Mouse (Mus musculus): ENCODE results near the gene Pyroxd1.
A peak's percentile ranks its signal among the peaks of the same experiment; 100 is the strongest.
"Not testable (repeated sequence)": the region's sequence is repeated elsewhere in the genome, so short reads cannot be mapped to it uniquely, and the experiment has no call there.

Pyroxd1 gene

DNA sequence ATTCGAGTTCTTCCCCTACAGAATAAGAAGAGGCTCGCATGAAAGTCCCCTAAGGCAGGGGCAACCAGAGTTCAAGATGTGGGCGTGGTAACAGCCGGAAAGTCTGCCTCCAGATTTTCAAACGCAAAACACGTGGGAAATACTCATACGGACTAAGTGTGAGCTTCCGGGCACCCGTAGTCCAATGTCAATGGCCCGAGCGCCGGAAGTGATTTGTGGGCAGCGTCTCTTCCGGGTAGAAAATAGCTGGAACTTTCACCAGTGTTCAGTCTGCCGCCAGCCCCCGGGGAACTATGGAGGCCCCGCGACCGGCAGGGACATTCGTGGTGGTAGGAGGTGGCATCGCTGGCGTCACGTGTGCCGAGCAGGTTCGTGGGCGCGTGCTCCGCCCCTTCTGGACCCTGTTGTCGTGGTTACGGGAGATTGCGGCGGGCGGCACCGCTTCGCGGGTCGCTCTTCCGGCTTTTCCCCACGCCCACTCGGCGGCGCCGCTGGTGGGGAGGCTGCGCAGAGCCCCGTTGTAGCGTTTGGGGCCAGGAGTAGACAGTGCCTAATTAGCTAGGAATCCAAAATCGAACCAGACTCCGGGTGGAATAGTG, at the start of gene Pyroxd1:
TSS of gene Pyroxd1 (plus strand) at position 215 of the 599 bp plus-strand sequence.
- peak; percentile 86 to 89 for DNase-seq

DNA sequence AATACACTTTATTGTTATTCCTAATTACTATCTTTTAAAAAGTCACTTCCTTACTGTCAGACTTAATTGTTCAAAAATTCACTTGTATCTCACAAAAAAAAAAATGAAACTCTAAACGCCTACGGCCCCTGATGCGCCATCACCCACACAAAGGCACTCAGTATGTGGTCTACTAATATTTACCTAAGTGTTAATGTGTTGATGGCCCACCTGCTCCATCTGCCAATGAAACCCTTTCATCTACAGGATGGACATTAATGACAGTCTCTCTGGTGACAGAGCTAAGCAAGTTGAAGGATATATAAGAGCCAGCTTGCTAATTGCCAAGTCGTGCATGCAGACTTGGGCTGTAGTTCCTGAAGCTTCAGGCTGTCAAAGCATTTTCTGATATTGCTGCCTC, 47.4 kb upstream of the Pyroxd1 start, which contains the start of gene Iapp:
TSS of gene Iapp (plus strand) at position 326 of the 400 bp plus-strand sequence.
- no peak for DNase-seq

DNA sequence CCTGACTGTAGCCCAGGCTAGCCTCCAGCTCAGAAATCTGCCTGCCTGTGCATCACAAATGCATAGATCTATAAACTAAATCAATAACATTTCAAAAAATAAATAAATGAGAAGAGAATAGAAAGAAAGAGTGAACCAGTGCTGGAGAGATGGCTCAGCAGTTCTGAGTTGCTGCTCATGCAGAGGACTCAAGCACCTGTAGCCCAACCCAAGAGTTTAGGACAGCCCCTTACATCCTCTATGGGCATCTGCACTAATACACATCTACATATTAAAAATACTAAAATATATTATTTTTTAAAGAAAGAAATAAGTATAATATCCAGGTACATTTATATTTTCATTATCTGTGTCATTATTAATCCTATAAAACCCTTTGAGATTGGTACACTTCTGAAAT, 40.4 kb upstream of the Pyroxd1 start:
- DNase-seq = no peak

DNA sequence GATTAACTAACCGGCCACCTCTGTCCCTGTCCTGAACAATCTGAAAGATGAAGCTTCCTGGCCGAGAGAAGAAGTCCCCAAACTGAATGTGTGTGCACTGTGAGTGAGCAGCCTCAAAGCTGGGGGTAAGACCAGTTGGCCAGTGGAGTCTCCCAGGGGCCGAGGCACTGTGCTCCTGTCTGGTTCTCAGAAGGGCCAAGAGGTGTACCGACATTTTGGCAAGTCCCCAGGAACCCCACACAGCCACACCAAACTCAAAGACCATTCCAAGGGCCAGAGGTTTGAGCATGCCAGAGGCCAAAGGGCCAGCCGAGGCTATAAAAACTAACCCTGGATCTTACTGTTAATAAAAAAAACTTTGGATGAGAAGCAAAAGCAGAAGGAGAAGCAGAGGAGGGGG, 31.2 kb upstream of the Pyroxd1 start:
- DNase-seq = no peak

DNA sequence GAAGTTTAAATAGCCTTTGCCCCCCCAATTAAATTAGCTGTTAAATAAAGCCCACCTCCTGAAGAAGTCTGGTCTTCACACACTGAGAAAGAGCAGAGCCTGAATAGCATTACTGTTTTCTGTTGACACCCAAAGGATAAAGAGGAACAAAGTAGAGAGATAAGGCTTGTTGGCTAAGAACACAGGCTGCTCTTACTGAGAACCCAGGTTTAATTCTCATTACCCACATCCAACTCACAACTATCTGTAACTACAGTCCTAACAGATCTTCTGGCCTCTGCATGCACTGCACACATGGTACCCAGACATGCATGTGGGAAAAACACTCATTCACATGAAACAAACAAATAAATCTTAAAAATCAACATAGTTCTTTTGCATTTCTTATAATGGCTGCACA, 28.3 kb upstream of the Pyroxd1 start:
- DNase-seq = no peak

DNA sequence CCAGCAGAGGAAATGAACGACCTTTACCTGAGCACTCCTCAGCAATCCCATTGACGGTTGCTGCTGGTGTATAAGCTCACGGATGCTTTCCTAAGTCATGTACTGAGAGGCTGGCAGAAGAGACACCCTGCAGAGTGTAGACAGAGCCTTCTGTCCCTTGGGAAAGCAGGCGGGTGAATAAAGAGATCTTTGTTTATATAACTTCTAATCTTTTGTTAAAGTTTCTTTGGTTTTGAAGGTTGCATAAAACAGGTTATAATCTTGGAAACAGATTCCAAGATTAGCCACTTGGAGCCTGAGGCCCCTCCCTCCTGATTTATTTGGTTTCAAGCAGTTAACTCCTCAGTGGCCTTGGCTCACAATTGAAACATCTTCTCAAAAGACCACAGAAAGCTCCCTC, 22.6 kb upstream of the Pyroxd1 start, which contains the start of gene Slco1a5:
TSS of gene Slco1a5 (minus strand) at position 101 of the 400 bp plus-strand sequence.
- DNase-seq = no peak

DNA sequence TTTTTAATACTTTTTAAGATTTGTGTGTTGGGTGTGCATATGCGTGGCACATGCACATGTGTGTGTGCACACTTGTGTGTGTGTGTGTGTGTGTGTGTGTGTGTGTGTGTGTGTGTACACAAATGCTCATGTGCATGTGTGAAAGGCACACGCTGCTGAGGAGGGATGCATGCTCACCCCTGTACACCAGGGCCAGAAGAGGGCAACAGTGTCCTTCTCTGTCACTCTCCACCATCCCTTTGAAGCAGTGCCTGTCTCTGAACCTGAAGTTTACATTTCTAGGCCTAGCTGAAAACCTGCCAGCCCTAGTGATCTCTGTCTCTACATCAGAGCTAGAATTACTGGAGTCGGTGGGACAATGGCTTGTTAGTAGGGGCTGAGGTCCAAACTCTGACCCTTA, 18.9 kb upstream of the Pyroxd1 start:
- DNase-seq = no peak

DNA sequence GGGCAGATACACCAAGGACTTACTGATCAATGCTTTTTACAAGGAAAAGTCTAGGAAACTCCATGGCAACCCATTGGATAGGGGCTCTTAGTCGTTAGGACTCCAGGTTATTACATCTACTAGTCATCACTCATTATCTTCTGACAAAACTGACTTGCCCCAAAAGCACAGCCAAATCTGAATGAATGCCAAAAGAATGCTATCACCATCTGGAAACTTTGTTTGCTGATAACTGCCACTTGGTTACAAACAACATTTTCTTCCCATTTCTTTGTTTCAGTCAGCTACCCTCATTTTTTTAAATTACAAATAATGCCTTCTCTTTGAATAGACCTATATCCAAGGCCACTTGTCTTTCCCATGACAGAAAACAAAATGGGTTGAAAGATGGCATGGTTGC, 16.3 kb upstream of the Pyroxd1 start:
- no peak for DNase-seq

DNA sequence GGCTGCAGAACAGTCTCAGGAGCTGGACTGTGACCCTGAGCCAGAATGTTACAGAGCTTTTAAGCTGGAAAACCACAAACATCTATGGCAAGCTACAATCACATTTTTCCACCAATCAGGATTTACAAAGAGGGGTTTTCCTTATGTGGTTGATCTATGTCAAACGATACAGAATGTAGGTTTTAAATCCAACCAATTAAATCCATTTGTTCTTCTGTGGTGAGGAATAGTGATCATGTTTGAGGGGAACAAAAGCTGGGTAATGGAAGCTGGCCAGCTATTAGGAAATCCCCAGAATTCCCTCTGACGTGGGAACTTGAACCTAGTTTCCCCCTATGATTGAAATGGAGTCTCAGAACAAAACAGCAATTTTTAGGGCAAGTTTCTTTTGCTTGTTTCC, 6.5 kb upstream of the Pyroxd1 start:
- no peak for DNase-seq

DNA sequence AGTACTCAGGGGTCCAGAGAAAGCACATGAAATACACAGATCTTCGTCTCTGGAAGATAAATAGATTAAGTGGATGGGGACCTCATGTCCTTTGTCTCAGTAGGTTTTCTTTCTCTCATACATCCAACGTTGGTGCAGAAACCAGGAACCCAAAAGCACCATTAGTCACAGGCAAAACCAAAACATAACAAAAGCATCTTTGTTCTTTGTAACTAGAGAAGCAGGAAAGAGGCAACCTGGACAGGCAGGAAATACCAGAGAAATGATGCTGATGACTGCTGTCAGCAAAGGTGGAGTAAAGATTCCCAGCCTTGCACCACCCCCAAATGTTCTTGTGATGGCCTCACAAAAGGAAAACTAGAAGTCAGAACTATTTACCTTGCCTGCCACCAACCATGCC, 5.9 kb upstream of the Pyroxd1 start:
- DNase-seq = no peak

DNA sequence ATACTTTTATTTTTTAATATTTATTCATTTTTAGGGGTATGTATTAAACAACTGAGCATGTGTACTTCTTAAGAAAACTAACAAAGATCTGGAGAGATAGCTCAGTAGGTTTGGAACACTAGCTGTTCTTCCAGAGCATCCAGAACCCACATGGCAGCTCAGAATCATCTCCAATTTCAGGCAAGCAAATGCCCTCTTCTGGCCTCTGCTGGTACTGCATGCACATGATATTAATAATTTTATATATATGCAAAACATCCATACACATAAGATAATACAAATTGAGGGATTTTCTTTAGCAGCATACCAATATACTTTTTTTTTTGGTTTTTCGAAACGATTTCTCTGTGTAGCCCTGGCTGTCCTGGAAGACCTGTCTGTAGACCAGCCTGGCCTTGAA, 1.9 kb upstream of the Pyroxd1 start:
- peak in 1 of 2 experiments; percentile 56 for DNase-seq

DNA sequence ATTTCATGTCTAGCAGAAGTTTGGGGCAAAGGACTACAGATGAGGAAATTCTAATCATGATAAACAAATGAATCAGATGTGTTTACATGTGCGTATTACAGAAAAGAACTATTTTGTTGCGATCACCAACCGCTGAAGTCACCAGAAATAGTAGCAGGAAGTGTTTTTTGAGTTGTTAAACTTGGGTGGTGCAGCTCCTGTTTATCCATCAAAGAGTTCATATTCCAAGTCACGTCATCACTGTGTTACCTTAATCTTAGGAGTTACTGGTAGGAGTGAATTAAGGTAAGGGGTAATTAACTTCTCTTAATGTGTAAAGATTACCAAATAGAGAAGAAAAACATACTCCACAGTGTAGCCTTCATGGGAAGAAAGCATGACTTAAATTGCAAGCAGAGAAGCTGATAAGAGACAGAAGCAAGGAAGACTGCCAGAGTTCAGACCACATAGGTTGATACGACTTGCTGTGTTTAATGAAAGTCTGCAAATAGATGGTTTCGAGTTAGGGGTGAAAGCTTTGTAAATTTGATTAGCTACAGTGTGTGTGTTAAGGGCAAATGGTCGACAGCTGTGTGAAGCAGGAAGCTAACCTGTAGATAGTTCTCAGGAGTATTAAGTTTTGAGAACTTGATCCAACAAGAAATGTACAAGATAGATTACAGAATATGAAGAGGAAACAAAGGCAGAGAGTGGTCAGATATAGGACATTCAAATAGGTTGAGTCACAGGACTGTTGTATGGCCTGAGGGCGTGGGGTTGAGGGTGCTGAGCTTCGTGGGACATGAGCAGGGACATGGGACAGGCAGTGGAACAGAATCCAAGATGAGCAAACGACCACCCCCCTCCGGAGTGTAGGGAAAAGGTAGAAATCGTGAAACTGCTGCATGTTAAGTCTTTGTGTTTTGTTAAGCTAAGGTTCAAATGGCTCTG, 992 bp downstream of the Pyroxd1 start:
- no peak for DNase-seq

DNA sequence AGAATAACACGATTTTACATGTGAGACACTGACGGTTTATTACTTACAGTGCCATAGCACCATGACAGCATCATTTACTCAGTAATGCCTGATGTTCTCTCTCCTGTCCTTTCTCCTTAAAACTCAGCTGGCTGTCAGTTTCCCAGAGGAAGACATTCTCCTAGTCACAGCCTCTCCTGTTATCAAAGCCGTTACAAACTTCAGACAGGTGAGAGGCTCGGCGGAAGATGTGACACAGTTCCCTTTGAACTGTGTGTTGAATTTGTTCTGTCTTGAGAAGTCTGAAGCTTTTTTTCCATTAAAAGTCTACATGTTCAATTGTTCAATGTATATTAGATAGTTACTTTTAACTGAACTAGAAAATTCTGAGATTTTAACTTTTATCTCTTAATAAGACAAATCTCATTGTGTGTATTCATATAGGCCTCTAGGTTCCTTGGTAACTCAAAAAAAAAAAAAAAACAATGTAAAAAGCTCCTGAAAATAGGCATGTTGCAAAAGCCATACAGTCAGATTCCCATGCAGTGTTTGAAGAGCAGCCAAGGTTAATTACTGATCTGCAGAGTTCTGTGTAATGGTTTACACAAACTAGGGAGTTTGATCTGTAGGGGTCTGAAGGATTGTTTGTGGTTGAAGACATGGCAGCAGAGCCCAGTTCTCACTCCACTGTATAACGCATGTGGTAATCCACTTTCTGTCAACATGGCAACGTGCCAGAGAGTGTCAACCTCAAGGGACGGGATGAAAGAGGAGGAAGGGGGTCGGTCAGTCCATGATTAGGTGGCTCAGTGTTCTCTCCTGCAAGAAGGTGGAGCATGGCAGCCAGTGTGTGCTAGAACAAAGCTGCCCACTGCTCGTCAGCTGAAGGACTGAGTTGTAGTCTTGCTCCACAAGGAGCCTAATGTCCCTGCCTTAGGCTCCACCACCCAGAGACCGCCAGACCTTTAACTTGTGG, 2.3 kb downstream of the Pyroxd1 start:
- peak; percentile 24 to 30 for DNase-seq

DNA sequence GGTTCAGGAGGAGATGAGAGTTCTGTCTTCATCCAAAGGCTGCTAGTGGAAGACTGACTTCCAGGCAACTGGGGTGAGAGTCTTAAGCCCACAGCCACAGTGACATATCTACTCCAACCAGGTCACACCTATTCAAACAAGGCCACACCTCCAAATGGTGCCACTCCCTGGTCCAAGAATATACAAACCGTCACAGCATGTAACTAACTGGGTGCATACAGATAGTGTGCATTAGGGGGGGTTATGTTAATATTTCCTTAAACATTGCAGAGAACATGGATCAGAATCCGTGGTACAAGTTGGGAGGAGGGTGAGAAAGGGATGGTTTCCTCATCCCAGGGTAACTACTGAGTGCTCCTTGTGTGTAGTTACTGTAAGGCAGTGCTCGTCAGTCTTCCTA, 6.6 kb downstream of the Pyroxd1 start:
- not testable (repeated sequence) for DNase-seq

DNA sequence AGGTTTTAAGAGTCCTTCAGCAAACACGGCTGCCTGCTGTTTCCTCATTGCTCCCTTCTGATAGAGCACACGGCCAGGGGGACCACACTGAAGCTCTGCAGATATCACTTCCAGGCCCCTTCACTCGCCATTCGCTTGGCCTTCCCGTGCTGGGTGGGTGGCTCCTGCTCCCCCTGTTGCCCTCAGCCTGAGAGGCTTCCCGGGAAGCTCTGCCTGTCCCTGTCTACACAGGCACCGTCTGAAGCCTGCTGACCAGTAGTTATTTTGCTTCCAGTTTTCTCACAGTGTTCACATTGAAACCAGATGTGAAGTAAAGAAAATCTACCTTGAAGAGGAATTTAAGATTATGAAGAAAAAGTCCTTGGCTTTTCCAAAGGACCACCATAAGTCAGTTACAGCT, 11.7 kb downstream of the Pyroxd1 start:
- no peak for DNase-seq

DNA sequence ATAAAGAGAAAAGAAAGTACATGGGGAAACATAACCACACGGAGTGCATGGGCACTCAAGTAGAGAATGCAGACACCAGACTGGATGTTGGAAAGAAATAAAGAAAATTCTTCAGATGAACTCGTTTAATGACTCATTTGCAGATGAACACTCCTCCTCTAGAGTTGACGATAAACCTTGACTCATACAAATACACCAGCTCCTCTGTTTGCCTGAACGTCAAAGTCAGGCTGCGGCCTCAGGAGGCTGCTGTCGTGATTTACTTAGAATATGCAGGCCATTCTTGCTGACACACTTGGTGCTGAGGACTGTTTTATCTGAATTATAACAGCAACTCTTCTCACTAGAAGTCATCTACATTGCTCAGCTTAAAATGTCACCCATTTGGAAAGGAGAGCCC, 16.6 kb downstream of the Pyroxd1 start:
- DNase-seq = no peak

DNA sequence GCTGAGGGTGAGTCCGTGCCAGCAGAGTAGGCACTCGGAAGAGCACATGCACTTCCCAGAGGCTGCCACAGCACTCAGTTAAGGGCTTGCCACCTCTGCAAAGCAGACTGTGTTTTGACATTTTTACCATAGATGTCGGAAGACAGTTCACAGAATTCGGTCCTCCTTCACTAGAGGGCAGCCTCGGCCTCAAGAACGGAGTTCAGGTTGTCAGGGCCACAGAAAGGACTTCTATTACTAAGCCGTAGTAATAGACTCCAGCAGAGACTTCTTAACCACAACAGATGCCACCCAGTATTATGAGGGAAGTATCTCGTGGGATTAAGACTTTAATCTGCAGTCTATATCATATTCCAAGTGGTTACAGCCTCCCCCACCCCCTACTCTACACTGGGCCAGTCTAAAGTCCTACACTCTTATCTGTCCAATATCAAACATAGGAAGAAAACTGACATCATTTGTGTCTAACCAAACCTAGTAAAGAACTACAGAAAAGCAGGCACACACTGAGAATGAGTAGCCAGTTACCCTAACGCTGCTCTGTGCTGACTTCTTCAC, 17.6 kb downstream of the Pyroxd1 start:
- no peak for DNase-seq

DNA sequence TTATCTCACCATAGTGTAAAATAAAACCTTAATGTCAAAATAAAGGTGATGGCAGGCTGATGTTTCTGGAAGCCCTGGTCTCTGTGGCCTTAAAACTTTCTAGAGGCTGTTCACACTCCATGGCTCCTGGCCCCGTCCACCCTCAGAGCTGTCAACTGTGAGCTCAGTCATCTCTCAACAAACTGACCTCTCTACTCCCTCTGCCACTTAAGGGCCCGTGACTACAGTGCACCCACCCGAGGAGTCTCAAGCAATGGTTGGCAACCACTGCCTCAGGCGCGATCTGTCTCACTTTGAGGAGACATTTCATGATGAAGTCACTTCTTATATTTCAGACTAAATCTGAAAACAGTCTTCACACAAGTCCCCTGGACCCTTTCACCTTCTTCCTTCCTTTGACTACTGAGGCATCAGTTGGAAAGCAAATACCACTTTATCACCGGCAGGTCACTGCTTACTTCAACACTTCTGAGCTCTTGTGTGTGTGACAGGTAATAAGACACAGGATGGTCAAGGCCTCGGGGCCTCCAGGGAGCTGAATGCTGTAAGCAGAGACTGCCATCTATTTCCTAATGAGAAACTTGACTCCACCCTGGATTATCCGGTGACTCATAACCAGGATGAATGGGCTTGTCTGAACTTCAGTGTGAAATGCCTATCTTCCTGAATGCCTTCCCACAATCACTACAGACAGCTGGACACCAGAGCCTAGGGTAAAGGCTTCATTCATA, 20.5 kb downstream of the Pyroxd1 start:
- DNase-seq = no peak

DNA sequence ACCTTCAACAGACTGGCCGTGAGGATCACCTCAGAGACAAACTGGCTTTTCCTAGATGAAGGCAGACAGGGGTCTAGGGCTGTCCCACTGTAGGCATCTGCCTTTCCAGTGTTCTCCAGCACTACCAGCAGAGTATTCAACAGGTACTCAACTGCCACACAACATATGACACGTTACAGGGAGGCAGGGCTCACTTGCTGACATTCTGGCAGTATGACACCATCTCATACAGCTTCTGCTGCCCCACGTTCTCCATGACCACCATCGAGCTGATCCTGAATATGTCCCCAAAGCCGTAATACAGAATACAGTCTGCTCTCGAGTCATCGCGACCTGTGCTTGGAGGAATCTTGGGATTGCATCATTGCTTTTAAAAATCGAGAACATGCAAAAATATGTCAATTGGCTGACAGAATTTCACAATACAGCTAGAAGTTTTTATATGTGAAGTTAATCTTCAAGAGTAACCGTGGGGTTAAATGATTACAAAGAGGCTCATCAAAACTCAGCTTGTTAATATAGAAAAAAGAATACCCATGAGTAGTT, 21.1 kb downstream of the Pyroxd1 start:
- no peak for DNase-seq

DNA sequence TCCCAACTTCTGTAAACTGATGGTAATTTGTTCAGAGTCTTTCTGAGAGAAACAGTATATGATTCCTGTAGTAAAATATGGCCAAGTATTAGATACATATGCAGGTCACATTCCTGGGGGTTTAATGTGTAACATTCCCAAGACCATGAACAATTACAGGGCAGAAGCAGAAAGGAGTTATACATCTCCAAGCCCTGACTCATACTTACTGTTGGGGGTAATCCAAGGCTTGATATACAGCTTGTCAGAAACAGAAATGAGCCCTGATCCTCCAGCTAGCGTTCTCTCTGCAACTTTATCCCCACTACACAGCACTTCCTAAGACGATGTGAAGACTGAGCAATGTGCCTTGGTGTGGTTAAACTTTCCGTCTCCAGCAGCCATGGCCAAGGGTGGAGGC, 22.1 kb downstream of the Pyroxd1 start:
- DNase-seq = no peak

DNA sequence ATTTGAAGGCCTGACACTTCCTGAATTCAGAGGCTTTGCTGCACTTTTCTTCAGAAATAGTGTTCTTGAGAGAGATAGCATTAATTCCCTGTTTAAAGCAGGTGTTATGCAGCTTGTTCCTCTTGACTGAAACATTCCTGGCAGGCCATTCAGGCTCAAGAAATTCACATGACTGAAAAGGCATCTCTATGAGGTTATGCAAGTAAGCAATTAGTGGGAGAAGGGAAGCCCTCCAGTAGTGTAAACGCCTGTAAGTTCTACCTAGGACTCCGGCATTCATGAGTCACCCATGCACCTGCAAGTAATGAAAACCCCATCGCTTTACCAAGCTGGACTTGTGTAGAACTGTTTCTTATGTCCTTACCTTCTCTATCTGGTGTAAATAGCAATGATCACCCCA, 24.1 kb downstream of the Pyroxd1 start:
- no peak for DNase-seq

DNA sequence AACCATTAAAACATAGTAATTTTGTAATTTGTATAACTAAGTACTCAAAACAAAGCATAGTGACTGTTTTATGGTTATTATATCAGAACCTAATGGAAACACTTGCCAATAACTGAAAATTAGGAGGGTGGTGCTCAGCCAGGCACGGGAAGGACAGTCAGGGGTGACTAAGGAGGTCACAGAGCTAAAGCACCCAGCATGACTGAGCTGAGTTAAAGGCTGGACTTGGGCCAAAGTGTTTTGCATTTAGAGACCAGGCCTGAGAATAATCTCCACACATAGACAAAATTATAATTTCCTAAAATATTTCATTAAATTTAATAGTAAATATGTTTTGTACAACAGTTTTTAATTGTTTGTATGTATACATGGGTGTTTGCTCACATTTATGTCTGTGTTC, 31.6 kb downstream of the Pyroxd1 start:
- DNase-seq = no peak

Measured in lung, postnatal 4 days (tissue).